Mouse (Mus musculus): ENCODE data around the gene Gas8. TPM values are rescaled to one million over a fixed set of nuclear protein-coding genes. Genes with fewer than 3 reads are reported as not detected.
"Not testable (repeated sequence)": the region's sequence is repeated elsewhere in the genome, so short reads cannot be mapped to it uniquely, and the experiment has no call there.

The Gas8 gene
- total RNA-seq, 2 experiments from 2014 or later, result 3.4 TPM; not detected in 1

GRCm38 (mm10) chr8:123514136-123514535 lies 4.5 kb upstream of the Gas8 start:
- ATAC-seq (replicated peaks; ENCODE audit: low FRiP score, poor library complexity, severe bottlenecking), result no peak

- no peak for ATAC-seq (replicated peaks; ENCODE audit: low FRiP score, poor library complexity, severe bottlenecking)
Observed at GRCm38 (mm10) chr8:123514781-123515539, 3.7 kb upstream of the Gas8 start, which contains the start of gene Dbndd1. Dbndd1 (minus strand) TSS chr8:123515463.

- ATAC-seq (replicated peaks; ENCODE audit: low FRiP score, poor library complexity, severe bottlenecking), result no peak
Observed at GRCm38 (mm10) chr8:123515540-123515897, 3.1 kb upstream of the Gas8 start.

GRCm38 (mm10) chr8:123516596-123516995 lies 2.0 kb upstream of the Gas8 start:
- no peak for ATAC-seq (replicated peaks; ENCODE audit: low FRiP score, poor library complexity, severe bottlenecking)

GRCm38 (mm10) chr8:123518172-123518571 lies 462 bp upstream of the Gas8 start:
- no peak for ATAC-seq (replicated peaks; ENCODE audit: low FRiP score, poor library complexity, severe bottlenecking)

GRCm38 (mm10) chr8:123520048-123520447 lies 1.4 kb downstream of the Gas8 start:
- not testable (repeated sequence) for ATAC-seq (replicated peaks; ENCODE audit: low FRiP score, poor library complexity, severe bottlenecking)

- no peak for ATAC-seq (replicated peaks; ENCODE audit: low FRiP score, poor library complexity, severe bottlenecking)
Observed at GRCm38 (mm10) chr8:123527720-123528489, 9.3 kb downstream of the Gas8 start.

- ATAC-seq (replicated peaks; ENCODE audit: low FRiP score, poor library complexity, severe bottlenecking), result 0 out of 2 replicates have a peak, but pooled peaks have one; percentile 25
Observed at GRCm38 (mm10) chr8:123536242-123536989, 17.8 kb downstream of the Gas8 start.

- ATAC-seq (replicated peaks; ENCODE audit: low FRiP score, poor library complexity, severe bottlenecking), result no peak
Observed at GRCm38 (mm10) chr8:123536990-123537380, 18.4 kb downstream of the Gas8 start.

- ATAC-seq (replicated peaks; ENCODE audit: low FRiP score, poor library complexity, severe bottlenecking), result not testable (repeated sequence)
Observed at GRCm38 (mm10) chr8:123537641-123538040, 19.0 kb downstream of the Gas8 start.

- not testable (repeated sequence) for ATAC-seq (replicated peaks; ENCODE audit: low FRiP score, poor library complexity, severe bottlenecking)
Observed at GRCm38 (mm10) chr8:123564221-123564620, 45.6 kb downstream of the Gas8 start.

GRCm38 (mm10) chr8:123575386-123575785 lies 56.8 kb downstream of the Gas8 start:
- not testable (repeated sequence) for ATAC-seq (replicated peaks; ENCODE audit: low FRiP score, poor library complexity, severe bottlenecking)

Other genes with a start within 250 kb of the Gas8 start
- gene Fanca, start 200.3 kb upstream of the Gas8 start, total RNA-seq (2015; ENCODE audit: low replicate concordance), result 2.3 and 16.5 TPM in 2 replicates
- 11.1 and 22.0 TPM in 2 replicates for gene Fanca, start 200.3 kb upstream of the Gas8 start, total RNA-seq (2017; ENCODE audit: low replicate concordance)
- not detected in 2 replicates for gene Spire2, start 186.1 kb upstream of the Gas8 start, total RNA-seq (2015; ENCODE audit: low replicate concordance)
- gene Spire2, start 186.1 kb upstream of the Gas8 start, total RNA-seq (2017; ENCODE audit: low replicate concordance), result 0.09 TPM in 1 of 2 replicates, not detected in the other
- 25.3 and 45.0 TPM in 2 replicates for gene Tcf25, start 145.1 kb upstream of the Gas8 start, total RNA-seq (2015; ENCODE audit: low replicate concordance)
- gene Tcf25, start 145.1 kb upstream of the Gas8 start, total RNA-seq (2017; ENCODE audit: low replicate concordance), result 19.5 and 29.4 TPM in 2 replicates
- gene Mc1r, start 111.7 kb upstream of the Gas8 start, total RNA-seq (2015; ENCODE audit: low replicate concordance), result not detected in 2 replicates
- not detected in 2 replicates for gene Mc1r, start 111.7 kb upstream of the Gas8 start, total RNA-seq (2017; ENCODE audit: low replicate concordance)
- 3.8 TPM in 1 of 2 replicates, not detected in the other for gene Tubb3, start 107.4 kb upstream of the Gas8 start, total RNA-seq (2015; ENCODE audit: low replicate concordance)
- gene Tubb3, start 107.4 kb upstream of the Gas8 start, total RNA-seq (2017; ENCODE audit: low replicate concordance), result not detected in 2 replicates
- 11.3 and 15.8 TPM in 2 replicates for gene Def8, start 95.3 kb upstream of the Gas8 start, total RNA-seq (2015; ENCODE audit: low replicate concordance)
- 12.8 and 16.5 TPM in 2 replicates for gene Def8, start 95.3 kb upstream of the Gas8 start, total RNA-seq (2017; ENCODE audit: low replicate concordance)
- gene Afg3l1, start 40.9 kb upstream of the Gas8 start, total RNA-seq (2015; ENCODE audit: low replicate concordance), result 6.1 and 10.4 TPM in 2 replicates
- gene Afg3l1, start 40.9 kb upstream of the Gas8 start, total RNA-seq (2017; ENCODE audit: low replicate concordance), result 2.6 and 6.7 TPM in 2 replicates
- gene Dbndd1, start 3.4 kb upstream of the Gas8 start, total RNA-seq (2015; ENCODE audit: low replicate concordance), result not detected in 2 replicates
- not detected in 2 replicates for gene Dbndd1, start 3.4 kb upstream of the Gas8 start, total RNA-seq (2017; ENCODE audit: low replicate concordance)
- 6.9 and 9.0 TPM in 2 replicates for gene Rhou, start 135.1 kb downstream of the Gas8 start, total RNA-seq (2015; ENCODE audit: low replicate concordance)
- gene Rhou, start 135.1 kb downstream of the Gas8 start, total RNA-seq (2017; ENCODE audit: low replicate concordance), result 9.6 and 9.8 TPM in 2 replicates